Mouse (Mus musculus) hindbrain, embryonic 14.5 days (tissue): Measurements from ENCODE around the gene Lipc. TPM values are rescaled to one million over a fixed set of nuclear protein-coding genes. Genes with fewer than 3 reads are reported as not detected.

ENCODE experiments used
- ATAC-seq: fragments of 200-750 bp; cut with Nextera tagmentation; 2 replicates; pipeline ENCODE4 v1.8.0; 2017; ENCODE audit warnings: moderate number of reproducible peaks, mild to moderate bottlenecking, moderate TSS enrichment, moderate library complexity; ENCODE audit not compliant: low FRiP score
- DNase-seq: peaks from one replicate; pipeline ENCODE4 v3.0.0-alpha.2; 2015; ENCODE audit warnings: low spot score
- H3K27ac ChIP-seq: fragments of 300-500 bp; sonication (generic); 2 replicates; pipeline ENCODE4 v1.5.1; 2014; ENCODE audit warnings: mild to moderate bottlenecking, moderate library complexity
- H3K27me3 ChIP-seq: fragments of 300-500 bp; sonication (generic); 2 replicates; pipeline ENCODE4 v1.6.1; 2014; ENCODE audit warnings: mild to moderate bottlenecking, low read length, mixed read lengths; ENCODE audit not compliant: control insufficient read depth, insufficient read depth
- H3K36me3 ChIP-seq: fragments of 300-500 bp; sonication (generic); replicated peaks from 2 replicates; pipeline ENCODE4 v1.6.1; 2014; ENCODE audit not compliant: control insufficient read depth, insufficient read depth
- H3K4me1 ChIP-seq: fragments of 300-500 bp; sonication (generic); replicated peaks from 2 replicates; pipeline ENCODE4 v1.6.1; 2014; ENCODE audit warnings: antibody characterized with exemption, low read length, mixed read lengths; ENCODE audit not compliant: control insufficient read depth, insufficient read depth
- H3K4me2 ChIP-seq: fragments of 300-500 bp; sonication (generic); replicated peaks from 2 replicates; pipeline ENCODE4 v1.6.1; 2014; ENCODE audit warnings: mild to moderate bottlenecking, moderate library complexity
- H3K4me3 ChIP-seq: fragments of 300-500 bp; sonication (generic); replicated peaks from 2 replicates; pipeline ENCODE4 v1.5.1; 2014; ENCODE audit warnings: mild to moderate bottlenecking, low read length
- H3K9ac ChIP-seq: fragments of 300-500 bp; sonication (generic); 2 replicates; pipeline ENCODE4 v1.6.1; 2014
- H3K9me3 ChIP-seq: fragments of 300-500 bp; sonication (generic); 2 replicates; pipeline ENCODE4 v1.6.1; 2016; ENCODE audit warnings: low read length; ENCODE audit not compliant: control insufficient read depth
- WGBS: fragments of 180-500 bp; shearing (Covaris S2); extraction: QIAGEN DNeasy Blood & Tissue Kit; methylation state at CpG from one replicate; pipeline ENCODE4 v1.1.7; 2014; 5-methylcytosine and 5-hydroxymethylcytosine counted together
- polyA plus RNA-seq: library from polyadenylated mRNA; unstranded; fragments of >200 nt; fragmentation: Nextera tagmentation; extraction: Ambion mirVana; gene quantifications from 2 replicates; pipeline ENCODE4 v1.2.1, GENCODE M21; 2014

Gene Lipc
- polyA plus RNA-seq, 1 experiment from 2014 or later: 0.11 TPM

DNA sequence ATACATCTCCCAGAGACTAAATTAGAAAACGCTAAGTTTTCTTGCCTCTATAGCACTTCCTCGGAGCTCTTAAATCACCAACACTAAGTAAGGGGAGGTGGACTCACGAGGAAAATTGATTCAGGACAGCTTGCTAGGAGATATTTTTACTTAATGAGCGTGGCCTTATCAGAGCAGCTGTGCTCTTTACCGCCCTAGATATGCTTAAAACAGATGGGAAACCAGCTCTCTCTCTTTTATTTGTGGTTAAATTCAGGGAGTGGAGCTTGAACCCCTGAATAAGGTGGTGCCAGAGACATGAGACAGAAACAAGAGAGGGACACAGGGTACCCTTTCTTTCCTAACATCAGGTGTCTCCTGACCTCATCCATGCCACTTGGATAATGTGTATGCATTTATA lies 70.0 kb downstream of the Lipc start:
- Histone ChIP-seq H3K27ac (no peak overlapping the region), H3K9me3 (no peaks in the 10 kb centered on the region), H3K36me3 (no peaks in the 10 kb centered on the region), H3K4me1 (no peaks in the 10 kb centered on the region), H3K9ac (no peak overlapping the region), H3K4me3 (no peak overlapping the region), H3K4me2 (no peak overlapping the region), H3K27me3 (no peaks in the 10 kb centered on the region)
- DNase-seq: no peak
- 64% methylated on average over 5 of the region's 5 CpGs for WGBS
- ATAC-seq: no peak

DNA sequence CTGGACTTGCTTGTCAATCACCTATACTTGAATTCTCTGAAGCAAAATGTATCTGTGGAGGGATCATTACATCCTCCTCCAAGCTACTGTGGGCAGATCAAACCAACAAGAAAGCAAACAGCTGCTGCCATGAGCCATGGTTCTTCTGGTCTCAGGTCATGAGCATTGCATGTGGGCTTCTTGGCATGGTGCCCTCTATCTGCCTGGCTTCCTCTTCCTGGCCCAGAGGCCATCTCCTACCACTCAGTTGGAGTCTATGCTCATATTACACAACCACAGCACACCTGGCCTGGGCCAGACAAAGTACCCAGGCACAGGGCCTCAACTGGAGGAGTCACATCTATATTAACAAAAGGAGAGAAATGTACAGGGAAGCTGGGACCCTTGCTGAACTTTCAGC lies 73.2 kb downstream of the Lipc start:
- H3K9me3 ChIP-seq: no peaks in the 10 kb centered on the region
- DNase-seq: no peak
- H3K4me1 ChIP-seq: no peaks in the 10 kb centered on the region
- no peak for ATAC-seq
- no peak overlapping the region for H3K4me3 ChIP-seq
- H3K36me3 ChIP-seq: no peaks in the 10 kb centered on the region
- H3K9ac ChIP-seq: no peak overlapping the region
- no peaks in the 10 kb centered on the region for H3K27me3 ChIP-seq
- no peak overlapping the region for H3K27ac ChIP-seq
- H3K4me2 ChIP-seq: no peak overlapping the region

DNA sequence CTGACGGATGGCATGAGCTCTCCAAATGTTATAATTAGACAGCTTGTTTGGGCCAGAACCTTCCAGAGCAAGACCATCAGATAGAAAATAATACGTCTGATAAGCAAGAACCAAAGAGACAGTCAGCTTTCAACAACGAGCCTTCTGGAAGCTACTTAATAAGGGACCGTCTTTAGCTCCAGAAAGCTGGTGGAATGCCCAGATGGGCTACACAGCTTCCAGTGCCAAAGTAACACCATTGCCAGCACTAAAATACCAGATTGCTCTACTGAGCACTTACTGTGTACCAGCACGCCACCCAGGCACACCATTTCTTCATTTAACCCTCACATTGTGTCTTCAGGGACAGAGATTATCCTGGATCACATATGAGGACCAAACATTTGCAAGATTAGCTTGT lies 73.9 kb downstream of the Lipc start:
- no peaks in the 10 kb centered on the region for H3K9me3 ChIP-seq
- no peak overlapping the region for H3K4me2 ChIP-seq
- H3K27me3 ChIP-seq: no peaks in the 10 kb centered on the region
- ATAC-seq (no peak), DNase-seq (no peak)
- no peaks in the 10 kb centered on the region for H3K4me1 ChIP-seq
- no peak overlapping the region for H3K9ac ChIP-seq
- no peak overlapping the region for H3K4me3 ChIP-seq
- 94% methylated on average over 5 of the region's 5 CpGs for WGBS
- H3K36me3 ChIP-seq: no peaks in the 10 kb centered on the region
- H3K27ac ChIP-seq: no peak overlapping the region

DNA sequence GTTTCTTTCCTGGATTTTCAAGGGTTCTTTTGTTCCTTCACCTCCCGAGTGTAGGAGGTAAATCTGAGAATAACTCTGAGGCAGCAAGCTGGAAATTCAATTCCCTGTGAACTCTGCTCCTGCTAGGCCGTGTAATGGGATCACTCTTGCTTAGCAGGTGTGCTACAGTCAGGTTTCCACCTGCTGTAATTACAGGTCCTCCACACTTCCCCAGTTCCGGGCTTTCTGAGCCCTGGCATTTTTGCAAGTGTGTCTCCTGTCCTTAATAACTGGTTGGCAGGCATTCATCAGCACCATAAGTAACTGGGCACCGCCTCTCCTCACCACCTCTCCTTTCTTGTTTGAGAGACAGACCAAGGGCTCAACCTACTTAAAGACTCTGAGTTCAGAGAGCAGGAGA lies 76.5 kb downstream of the Lipc start:
- Histone ChIP-seq H3K4me1 (no peaks in the 10 kb centered on the region), H3K4me3 (no peak overlapping the region), H3K9me3 (no peaks in the 10 kb centered on the region), H3K27ac (no peak overlapping the region), H3K4me2 (no peak overlapping the region), H3K36me3 (no peaks in the 10 kb centered on the region), H3K27me3 (no peaks in the 10 kb centered on the region), H3K9ac (no peak overlapping the region)
- 72% methylated on average over 4 of the region's 4 CpGs for WGBS
- DNase-seq (no peak), ATAC-seq (no peak)

DNA sequence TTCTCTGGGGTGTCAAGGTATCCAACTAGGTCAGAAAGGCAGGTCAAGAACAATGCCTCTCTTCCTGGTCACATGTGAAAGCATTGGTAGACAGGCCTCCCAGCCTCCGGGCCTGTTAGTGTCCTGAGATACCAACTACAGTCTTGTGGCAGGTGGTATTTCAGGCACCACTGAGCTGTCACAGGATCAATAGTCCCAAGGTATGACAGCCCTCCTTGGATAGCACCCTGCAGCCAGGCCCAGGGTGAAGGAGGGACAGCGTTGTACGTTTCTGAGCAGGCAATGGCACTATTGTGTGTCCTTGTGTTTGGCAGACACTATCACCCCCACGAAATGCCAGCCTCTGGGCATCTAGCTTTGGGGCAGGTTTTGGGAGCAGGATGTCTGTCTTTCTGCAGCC lies 77.0 kb downstream of the Lipc start:
- Histone ChIP-seq H3K4me1 (no peaks in the 10 kb centered on the region), H3K9me3 (no peaks in the 10 kb centered on the region), H3K4me3 (no peak overlapping the region), H3K4me2 (no peak overlapping the region), H3K27me3 (no peaks in the 10 kb centered on the region), H3K9ac (no peak overlapping the region), H3K36me3 (no peaks in the 10 kb centered on the region), H3K27ac (no peak overlapping the region)
- ATAC-seq: no peak
- WGBS: 90% methylated on average over 4 of the region's 4 CpGs
- no peak for DNase-seq

DNA sequence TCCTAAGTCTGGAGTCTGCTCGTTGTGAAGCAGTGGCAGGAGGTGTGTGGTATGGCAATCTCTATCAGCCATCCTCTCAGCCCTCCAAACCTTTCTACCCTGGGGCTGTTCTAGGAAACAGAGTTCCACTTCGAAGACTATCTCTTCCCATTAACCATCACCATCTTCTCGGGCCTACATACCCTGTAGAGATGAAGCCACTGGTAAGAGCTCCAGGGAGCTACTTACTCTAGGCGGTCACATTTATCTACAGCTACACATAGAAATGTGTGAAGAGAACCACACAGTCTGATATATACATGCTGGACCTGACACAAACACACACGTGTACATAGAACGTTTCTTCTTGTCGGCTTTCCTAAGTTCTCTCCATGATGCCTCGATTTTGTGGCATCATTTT lies 79.4 kb downstream of the Lipc start:
- no peak overlapping the region for H3K4me2 ChIP-seq
- H3K9ac ChIP-seq: no peak overlapping the region
- 88% methylated on average over 8 of the region's 8 CpGs for WGBS
- no peak overlapping the region for H3K27ac ChIP-seq
- H3K4me1 ChIP-seq: no peaks in the 10 kb centered on the region
- no peak overlapping the region for H3K4me3 ChIP-seq
- no peaks in the 10 kb centered on the region for H3K36me3 ChIP-seq
- ATAC-seq (no peak), DNase-seq (no peak)
- H3K9me3 ChIP-seq: no peaks in the 10 kb centered on the region
- H3K27me3 ChIP-seq: no peaks in the 10 kb centered on the region

DNA sequence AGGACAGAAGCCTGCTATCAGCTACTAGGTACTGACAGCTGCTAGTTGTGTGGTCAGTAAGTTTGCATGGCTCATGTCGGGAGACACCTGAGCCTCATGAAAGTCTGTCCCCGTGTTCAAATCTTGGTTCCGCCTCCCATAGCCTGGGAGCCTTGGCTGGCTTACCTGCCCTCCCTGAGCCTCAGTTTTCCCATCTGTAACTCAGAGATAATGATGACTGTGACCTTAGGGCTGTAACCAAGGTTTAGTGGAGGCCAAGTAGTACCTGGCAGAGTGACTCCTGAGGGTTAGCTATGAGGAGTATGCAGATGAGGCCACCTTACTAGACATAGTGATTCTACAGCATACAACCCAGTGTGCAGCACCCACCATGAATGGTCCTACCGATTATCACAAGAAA lies 81.7 kb downstream of the Lipc start:
- H3K4me2 ChIP-seq: no peak overlapping the region
- WGBS: 91% methylated on average over 4 of the region's 4 CpGs
- no peaks in the 10 kb centered on the region for H3K27me3 ChIP-seq
- H3K9ac ChIP-seq: no peak overlapping the region
- H3K36me3 ChIP-seq: no peaks in the 10 kb centered on the region
- no peaks in the 10 kb centered on the region for H3K4me1 ChIP-seq
- ATAC-seq (no peak), DNase-seq (no peak)
- H3K27ac ChIP-seq: no peak overlapping the region
- no peaks in the 10 kb centered on the region for H3K9me3 ChIP-seq
- H3K4me3 ChIP-seq: no peak overlapping the region

DNA sequence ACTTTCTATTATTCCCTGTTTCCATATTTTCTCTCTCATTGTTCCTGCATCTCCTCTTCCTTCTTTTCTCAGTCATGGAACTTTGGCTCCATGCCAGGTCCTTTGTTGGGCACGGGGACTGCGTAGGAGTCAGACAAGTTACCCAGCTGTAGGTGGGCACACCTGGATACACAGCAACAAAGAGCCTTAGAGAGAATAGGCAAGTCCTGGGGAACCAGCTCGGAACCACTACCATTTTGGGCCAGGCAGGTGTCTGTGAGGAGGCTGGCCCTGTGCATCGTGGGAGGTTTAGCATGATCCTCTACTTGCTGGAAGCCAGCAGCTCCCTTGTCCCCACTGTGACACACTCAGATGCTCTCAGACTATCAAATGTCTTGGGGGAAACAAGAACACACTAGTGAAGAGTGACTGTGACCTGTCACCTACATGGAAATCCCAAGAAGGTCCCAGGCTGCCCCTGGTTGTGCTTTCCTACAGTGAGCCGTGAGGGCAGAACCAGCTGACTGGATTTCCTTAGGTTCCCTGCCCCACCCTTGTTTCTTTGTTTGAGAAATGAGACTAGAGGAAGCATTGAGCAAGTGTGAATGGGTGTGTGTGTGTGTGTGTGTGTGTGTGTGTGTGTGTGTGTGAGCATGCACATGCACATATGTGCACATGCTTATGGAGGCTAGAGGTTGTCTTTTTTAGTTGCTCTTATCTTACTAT lies 82.7 kb downstream of the Lipc start:
- no peaks in the 10 kb centered on the region for H3K27me3 ChIP-seq
- no peak overlapping the region for H3K9ac ChIP-seq
- no peaks in the 10 kb centered on the region for H3K4me1 ChIP-seq
- no peak overlapping the region for H3K4me2 ChIP-seq
- no peak overlapping the region for H3K27ac ChIP-seq
- no peak for ATAC-seq
- no peak overlapping the region for H3K4me3 ChIP-seq
- no peaks in the 10 kb centered on the region for H3K9me3 ChIP-seq
- 73% methylated on average over 5 of the region's 5 CpGs for WGBS
- no peaks in the 10 kb centered on the region for H3K36me3 ChIP-seq
- DNase-seq: no peak

DNA sequence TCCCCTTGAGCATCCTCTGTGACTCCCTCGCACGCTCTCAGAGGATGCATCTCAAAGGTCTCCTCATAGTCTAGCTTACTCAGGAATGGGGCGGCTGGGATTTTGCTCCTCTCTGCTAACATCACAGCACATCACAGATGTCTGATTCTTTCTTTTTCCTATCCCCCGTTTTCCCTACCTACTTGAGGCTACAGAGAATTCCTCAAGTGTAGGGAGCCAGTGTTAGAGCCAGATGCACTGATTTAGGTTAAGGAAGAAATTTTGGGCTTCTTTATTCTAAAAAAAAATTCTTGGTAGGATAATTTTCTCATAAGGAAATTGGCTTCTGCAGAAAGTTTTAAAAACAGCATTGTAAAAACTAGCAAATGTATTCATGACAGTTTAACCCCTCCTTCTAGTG lies 84.6 kb downstream of the Lipc start:
- no peaks in the 10 kb centered on the region for H3K4me1 ChIP-seq
- WGBS: 87% methylated on average over 4 of the region's 4 CpGs
- no peak overlapping the region for H3K9ac ChIP-seq
- no peak overlapping the region for H3K4me2 ChIP-seq
- H3K4me3 ChIP-seq: no peak overlapping the region
- ATAC-seq: no peak
- H3K9me3 ChIP-seq: no peaks in the 10 kb centered on the region
- no peaks in the 10 kb centered on the region for H3K27me3 ChIP-seq
- DNase-seq: no peak
- no peaks in the 10 kb centered on the region for H3K36me3 ChIP-seq
- H3K27ac ChIP-seq: no peak overlapping the region

DNA sequence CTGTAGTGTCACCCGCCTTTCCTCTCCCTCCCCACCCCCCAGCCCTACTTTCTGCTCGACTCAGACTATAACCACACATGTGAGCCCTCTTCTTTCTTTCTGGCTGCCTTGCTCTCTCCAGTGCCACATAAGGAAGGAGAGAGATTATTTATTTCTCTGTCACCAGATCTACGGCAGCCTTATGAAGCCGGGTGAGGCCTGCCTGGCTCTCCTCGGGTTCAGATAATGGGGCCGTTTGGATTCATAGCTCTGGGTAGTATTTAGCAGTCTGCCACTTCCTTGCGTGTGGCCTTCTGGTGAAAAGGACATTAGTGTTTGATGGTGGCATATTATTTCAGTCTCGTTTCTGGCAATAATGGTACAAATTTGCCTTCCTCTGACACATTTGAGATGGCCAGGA lies 88.0 kb downstream of the Lipc start:
- no peaks in the 10 kb centered on the region for H3K27me3 ChIP-seq
- DNase-seq (no peak), ATAC-seq (no peak)
- H3K9ac ChIP-seq: no peak overlapping the region
- H3K27ac ChIP-seq: no peak overlapping the region
- 66% methylated on average over 8 of the region's 8 CpGs for WGBS
- H3K4me1 ChIP-seq: no peaks in the 10 kb centered on the region
- H3K9me3 ChIP-seq: no peaks in the 10 kb centered on the region
- no peak overlapping the region for H3K4me2 ChIP-seq
- H3K4me3 ChIP-seq: no peak overlapping the region
- no peaks in the 10 kb centered on the region for H3K36me3 ChIP-seq
